Mouse (Mus musculus) layer of hippocampus, postnatal 36 days (tissue): ENCODE data around the gene Cisd3. TPM values are rescaled to one million over a fixed set of nuclear protein-coding genes. Genes with fewer than 3 reads are reported as not detected.

Experiments used
- DNase-seq, 2 experiments: peaks; one replicate each; pipeline ENCODE4 v3.0.0; 2022
- total RNA-seq, 2 experiments: library from RNA; stranded (reverse); gene quantifications; 2 replicates each; pipeline ENCODE4 v1.2.3; 2021

Cisd3 gene
- total RNA-seq, 2 experiments from 2014 or later = 52.8 to 58.2 TPM

DNA sequence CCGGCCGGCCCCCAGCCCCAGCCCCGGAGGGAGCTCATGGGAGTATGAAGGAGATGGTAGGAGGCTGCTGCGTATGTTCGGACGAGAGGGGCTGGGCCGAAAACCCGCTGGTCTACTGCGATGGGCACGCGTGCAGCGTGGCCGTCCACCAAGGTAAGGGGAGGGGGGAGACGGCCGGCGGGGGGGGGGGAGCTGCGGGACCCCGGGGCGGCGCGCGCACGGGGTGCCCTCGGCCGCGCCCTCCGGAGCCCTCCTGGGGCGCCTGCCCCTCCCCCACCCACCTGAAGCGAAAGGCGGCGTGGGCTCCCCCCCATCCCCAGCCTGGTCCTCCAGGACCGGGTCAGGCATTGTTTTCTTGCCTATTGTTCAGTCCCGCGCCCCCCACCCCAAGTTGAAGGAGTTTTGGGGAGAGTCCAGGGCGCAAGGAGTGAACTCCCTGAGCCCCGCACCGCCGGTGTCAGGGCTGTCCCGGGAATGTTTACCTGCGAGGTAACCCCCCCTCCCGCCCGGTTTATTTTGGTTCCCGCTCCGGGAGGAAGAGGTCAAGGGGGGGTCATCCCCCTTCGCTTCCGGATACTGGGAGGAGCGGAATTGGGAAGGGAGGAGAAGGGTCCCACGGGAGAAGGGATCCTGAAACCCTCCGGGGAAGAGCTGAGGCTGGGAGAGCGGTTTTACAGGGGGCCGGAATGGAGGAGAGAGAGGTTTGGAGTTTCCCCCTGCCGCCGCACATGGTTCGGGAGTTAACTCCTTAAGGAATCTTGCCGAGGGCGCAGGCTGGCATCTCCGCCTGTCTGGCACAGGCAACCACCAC is 21.9 kb upstream of the Cisd3 start:
- no peak for DNase-seq

DNA sequence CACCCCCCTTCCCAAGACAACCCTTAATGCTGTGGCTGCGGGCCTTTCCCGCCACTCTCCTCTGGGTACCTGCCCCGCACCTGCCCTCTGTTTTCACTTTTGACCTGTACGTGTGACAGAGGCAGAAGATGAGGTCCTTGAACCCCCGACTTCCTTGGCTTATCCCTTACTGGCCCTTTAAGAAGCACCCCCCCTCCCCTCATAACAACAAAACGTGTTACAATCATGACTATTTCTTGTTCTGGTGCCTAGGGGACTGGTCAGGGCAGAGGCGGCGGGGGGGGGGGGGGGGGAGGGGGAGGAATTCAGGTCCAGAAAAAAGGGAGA is 21.3 kb upstream of the Cisd3 start:
- no peak for DNase-seq

DNA sequence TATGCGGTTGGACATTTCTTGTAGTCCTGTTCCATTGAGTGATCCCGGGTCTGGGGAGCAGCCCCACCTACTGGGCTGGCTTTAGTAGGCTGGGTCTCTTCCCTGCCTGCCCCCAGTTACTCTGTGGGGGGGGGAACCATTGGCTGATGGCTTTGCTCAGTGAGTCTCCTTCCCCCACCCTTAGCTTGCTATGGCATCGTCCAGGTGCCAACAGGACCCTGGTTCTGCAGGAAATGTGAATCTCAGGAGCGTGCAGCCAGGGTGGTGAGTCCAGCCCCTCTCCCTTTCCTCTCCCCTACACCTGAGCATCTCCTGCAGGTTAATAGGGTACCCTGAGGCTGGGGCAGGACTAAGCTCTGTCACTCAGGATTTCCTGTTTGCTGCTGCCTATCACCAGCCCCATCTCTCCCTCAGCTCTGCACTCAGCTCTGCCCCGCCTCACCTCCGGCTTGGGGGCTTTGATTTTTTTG is 20.8 kb upstream of the Cisd3 start:
- DNase-seq = no peak

DNA sequence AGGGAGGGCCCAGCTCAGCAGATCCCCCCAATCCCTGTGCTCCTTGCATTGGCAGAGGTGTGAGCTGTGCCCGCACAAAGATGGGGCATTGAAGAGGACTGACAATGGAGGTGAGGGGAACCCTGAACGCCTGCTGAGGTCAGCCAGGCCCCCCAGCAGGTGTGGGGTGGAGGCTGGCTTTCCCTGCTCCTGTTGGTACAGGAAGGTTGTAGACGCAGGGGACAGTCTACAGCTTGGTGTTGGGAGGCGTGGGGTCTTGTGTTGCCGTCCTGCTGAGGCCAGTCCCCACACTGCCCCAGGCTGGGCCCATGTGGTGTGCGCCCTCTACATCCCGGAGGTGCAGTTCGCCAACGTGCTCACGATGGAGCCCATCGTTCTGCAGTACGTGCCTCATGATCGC is 20.2 kb upstream of the Cisd3 start:
- DNase-seq = no peak

DNA sequence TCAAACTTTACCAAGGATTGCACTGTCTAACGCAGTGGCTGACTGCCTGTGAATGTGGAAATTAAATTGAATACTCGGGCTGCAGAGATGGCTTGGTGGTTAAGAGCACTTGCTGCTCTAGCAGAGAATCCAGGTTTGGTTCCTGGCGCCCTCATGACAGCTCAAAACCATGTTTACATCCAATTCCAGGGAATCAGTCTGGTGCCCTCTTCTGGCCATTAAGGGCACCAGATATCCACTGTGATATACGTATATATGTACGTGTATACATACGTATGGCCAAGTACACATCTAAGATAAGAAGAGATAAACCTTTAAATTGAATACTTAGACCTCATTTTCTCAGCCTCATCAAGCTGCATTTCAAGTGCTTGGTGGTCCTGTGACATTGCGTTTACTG is 19.4 kb upstream of the Cisd3 start:
- DNase-seq = no peak

DNA sequence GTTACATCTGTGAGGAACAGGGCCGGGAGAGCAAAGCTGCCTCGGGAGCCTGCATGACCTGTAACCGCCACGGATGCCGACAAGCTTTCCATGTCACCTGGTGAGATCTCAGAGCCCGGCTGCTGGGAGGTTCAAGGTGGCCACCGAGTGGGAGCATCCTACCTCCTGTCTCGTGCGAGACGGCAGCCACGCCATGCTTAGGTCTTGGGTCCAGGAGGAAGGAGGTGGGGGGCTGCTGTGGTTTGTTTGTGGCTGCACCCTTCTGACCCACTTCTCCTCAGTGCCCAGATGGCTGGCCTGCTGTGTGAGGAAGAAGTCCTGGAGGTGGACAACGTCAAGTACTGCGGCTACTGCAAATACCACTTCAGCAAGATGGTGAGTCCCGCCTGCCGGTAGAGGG is 18.8 kb upstream of the Cisd3 start:
- no peak for DNase-seq

DNA sequence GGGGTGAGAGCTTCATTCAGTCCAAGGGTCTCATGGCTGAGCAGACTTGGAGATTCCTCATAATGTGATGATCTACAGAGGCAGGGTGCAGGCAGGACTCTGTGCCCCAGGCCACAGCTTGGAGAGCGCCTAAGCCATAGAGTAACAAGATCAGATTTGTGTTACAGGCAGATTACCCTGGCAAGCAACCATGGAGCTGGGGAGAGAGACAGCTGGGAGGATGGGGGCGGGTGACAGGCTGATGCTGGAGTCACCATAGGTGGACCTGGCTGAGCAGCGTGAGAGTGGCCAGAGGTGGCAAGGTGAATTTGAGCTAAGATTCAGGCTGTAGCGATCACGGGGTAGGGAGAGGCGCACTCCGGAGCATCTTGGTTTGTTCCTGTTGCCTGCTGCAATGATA is 17.5 kb upstream of the Cisd3 start:
- DNase-seq = no peak

DNA sequence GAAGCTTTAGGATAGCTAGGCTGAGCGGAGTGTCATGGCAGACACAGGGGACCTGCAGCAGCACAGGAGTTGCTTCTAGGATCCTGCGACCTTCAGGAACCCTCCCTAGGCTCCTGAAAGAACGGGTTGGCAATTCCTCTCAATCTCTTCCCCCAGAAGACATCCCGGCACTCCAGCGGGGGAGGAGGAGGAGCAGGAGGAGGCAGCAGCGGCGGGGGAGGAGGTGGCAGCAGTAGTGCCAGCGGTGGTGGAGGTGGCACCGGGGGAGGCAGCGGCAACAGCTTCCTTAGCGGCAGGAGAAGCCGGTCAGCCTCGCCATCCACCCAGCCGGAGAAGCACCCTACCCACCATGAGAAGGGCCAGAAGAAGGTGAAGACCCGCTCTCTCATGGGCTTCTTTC is 16.4 kb upstream of the Cisd3 start:
- no peak for DNase-seq

DNA sequence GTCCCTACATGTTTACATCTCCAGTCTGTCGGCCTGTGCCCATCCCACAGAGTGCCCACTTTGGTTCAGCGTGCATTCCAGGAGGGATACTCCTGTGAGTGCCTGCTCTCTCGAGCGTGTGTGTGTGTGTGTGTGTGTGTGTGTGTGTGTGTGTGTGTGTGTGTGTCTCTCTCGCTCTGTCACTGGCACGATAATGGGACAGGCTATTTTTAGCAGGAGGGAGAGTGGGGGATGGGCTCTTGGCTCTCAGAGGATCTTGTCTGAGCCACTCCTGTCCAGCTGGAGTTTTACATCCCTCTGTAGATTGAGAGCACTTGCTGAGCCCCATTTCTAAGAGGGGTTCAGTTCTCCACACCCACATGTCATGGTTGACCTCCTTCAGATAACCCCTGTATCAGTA is 15.8 kb upstream of the Cisd3 start:
- no peak for DNase-seq

DNA sequence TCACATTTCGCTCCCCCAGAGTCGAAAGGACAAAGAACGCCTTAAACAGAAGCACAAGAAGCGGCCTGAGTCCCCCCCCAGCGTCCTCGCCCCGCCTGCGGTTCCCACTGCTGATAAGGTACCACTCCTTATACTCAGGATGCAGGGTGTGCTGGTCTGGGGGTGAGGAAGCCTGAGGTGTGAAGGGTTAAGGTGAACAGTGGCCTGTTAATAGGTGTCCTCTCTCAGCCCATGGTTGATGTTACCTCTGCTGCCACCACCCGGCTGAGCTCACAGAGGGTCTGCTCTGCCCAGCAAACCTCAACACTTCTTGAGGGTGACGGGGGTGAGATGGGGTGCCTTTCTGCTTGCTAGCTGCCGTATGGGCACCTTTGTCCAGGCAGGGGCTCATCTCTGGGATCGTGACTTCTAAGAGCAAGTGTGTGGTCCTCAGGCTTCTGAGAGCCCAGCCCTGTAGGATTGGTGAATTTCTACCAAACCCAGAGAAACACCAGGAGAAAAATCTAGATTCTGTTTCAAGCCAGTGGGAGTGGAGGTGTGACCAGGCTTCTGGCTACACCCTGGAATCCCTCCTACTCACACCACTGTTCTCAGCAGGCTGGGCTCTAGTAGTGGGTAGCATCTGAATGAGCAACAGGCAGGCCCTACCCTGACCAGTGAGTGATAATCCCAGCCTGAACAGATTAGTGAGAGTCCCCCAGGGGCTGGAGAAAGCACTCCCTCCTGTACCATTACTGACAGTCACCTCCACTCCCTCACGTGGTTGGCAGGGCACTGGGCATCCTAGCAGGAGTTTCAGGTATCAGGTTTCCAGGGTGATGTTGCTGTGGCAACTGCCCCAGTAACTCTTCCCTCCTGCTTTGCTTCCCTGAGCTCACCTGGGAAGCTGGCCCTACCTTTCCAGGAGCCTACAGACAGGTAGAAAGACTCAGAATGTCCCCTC is 15.1 kb upstream of the Cisd3 start:
- no peak for DNase-seq

DNA sequence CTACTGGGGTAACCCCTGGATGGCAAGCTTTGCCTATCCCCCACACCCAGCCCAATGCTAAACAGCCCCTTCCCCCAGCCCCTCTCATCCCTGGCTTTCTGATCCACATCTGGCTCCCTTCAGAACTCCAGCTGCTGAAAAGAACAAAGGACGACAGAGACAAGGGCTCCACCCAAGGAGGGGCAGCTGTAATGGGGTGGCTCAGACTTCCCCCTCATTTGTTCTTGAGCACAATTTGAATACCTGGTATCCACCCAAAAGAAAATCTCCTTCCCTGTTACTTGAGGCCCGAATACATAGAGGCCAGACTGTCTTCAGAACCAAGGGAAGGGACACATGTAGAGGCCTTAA is 14.5 kb upstream of the Cisd3 start:
- DNase-seq = no peak

DNA sequence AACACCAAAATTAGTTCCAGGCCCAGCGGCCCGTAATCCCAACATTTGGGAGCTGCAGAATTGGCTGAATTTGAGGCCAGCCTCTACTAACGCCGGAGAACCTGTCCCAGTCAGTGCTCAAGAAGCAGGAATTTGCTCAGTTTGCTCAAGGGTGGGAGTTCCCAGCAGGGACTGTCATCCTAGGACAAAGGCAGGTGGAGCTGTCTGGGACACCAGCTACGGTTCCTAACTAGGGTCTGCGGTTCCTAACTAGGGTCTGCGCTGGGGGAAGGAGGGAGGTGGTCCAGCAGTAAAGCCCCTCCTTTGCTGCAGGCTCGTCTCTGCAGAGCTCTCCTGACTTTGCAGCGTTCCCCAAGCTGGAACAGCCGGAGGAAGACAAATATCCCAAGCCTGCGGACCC is 12.5 kb upstream of the Cisd3 start:
- no peak for DNase-seq

DNA sequence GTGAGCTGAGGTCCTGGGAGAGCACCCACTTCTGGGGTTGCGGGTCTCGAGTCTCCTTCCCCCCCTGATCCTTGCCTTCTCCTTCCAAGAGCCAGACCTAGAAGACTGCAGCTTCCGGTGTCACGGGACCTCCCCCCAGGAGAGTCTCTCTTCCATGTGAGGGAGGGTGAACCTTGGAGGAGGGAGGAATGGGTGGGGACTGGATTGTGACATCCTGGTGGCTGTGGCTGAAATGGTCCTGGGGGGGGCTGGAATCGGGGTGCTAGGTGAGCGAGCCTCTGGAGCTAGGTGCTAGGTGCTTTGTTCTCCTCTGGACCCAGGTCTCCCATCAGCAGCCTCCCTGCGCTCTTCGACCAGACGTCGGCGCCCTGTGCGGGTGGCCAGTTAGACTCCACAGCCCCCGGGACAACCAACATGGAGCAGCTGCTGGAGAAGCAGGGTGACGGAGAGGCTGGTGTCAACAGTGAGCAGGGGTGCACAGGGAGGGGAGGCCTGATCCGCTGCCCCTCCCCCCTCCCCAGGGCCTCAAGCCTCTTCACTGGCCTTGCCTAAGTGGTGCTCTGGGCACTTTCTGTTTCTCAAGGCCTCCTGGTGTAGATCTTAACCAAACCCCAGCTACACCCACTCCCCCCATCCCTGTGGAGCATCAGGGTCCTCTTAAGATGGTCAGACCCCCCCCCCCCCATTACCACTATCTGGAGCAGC is 9.4 kb upstream of the Cisd3 start:
- no peak for DNase-seq

DNA sequence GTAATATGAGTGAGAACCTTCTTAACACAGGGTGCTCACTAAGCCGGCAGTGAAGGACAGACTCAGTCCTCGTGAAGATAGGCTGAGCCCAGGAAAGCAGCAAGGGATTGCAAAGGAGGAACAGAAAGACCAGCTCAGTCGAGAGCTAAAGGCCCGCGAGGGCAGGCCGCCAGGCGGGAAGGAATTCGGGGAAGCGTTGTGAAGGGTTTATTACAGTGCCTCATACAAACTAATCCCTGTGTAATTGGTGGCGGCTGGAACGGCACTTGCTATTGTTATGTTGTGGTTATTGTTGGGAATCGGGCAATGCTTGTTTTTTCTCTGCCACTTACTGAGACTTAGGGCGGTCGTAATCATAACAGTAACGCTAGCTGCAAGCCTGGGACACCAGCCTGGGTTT is 8.2 kb upstream of the Cisd3 start:
- no peak for DNase-seq

DNA sequence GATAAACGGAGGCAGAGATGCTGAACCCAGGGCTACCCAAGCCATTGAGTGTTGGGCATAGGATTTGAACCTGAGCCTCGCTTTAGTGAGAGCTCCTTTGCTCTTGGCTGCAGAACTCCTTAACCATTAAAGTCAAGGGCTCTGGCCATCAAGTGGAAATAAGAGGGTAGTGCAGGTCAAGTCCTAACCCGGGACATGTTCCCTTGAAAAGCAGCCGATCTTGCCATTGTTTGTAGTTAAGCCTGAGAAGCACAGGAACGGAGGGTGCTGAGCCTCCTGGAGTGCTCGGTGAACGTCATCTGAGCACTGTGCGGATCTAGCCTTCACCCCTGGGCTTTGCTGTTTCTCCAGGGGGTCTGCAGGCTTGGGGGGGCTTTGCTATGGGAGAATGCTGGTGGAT is 7.8 kb upstream of the Cisd3 start:
- no peak for DNase-seq

DNA sequence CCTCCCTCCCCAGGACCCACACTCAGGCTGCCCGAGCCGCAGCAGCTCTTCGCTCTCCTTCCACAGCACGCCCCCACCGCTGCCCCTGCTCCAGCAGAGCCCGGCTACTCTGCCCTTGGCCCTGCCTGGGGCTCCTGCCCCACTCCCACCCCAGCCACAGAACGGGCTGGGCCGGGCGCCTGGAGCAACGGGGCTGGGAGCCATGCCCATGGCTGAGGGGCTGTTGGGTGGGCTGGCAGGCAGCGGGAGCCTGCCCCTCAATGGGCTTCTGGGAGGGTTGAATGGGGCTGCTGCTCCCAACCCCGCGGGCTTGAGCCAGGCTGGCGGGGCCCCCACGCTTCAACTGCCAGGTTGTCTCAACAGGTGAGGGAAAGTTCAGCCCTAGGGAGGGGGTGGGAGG is 7.3 kb upstream of the Cisd3 start:
- no peak for DNase-seq

DNA sequence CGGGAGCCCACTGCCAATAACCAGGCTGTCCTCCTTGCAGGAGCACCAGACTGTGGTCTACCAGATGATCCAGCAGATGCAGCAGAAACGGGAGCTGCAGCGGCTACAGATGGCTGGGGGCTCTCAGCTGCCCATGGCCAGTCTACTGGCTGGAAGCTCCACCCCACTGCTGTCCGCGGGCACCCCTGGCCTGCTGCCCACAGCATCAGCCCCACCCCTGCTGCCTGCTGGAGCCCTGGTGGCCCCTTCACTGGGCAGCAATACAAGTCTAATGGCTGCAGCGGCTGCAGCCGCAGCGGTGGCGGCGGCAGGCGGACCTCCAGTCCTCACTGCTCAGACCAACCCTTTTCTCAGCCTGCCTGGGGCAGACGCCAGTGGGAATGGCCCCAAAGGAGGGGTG is 5.2 kb upstream of the Cisd3 start:
- DNase-seq = no peak

DNA sequence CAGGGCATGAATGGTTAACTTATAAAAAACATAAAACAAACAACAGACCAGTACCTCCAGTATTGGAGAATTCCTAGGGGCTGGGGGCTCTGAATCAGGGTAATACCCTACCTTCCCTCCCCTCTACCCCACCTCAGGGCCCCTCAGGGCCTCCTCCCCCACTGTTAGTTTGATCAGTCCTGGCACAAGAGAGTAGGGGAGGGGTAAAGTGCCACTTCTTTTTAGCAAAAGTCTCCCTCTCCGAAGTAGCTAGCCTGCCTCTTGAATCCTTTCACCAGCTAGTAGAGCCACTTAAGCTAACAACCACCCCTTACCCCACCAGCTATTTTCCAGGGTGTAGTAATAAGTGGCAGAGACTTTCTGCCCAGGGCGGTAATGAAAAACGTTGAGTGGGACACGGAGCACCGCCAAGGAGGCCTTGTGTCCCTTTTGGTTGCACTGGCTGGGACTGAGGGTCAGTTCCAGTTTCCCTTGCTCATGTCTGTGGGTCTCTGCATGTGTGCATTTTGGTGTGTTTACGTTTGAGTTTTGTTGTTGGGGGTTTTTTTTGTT is 3.0 kb upstream of the Cisd3 start:
- DNase-seq = no peak

DNA sequence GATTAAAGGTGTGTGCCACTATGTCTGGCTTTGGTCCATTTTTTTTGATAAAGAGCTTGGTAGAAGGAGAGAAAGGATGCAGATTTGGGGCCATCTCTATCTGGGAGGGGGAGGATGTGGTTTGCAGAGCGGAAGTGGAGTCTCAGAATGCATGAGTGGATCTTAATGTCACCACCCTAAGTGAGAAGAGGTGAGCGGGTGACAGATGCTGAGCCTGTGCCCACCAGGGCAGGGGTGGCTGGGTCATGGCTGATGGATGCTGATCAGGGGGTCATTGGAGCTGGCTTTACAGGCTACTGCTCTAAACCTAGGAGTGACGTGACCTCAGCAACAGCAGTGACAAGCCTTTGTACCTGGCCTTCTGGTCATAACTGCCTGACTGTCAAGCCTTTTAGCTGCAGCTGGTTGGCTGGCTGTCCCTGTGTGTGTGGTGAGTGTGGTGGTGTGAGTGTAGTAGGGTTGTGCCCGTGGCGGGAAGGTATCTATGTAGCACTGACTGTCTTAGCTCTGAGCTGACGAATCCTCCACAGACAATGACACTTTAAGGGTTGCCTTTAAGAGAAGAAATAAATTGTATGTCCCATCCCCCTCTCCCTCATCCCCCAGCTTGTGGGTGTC is 1.5 kb upstream of the Cisd3 start:
- no peak for DNase-seq

DNA sequence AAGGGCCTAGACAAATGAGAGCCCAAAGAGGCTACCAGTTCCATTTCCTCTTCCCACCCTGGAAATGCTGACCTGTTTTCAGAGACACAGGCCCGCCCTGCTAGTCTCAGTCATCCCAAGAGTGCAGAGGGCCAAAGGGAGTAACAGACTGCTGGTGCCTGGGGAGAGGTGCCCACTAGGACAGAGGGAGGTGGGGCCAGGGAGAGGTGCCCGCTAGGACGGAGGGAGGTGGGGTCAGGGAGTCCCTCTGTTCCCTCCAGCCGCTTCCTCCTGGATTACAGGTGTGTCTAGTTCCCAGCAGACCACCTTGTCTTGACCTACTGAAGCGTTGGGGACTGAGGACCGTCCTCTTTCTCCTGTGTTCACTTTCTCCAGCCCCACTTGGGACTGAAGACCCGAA is 860 bp upstream of the Cisd3 start:
- no peak for DNase-seq

DNA sequence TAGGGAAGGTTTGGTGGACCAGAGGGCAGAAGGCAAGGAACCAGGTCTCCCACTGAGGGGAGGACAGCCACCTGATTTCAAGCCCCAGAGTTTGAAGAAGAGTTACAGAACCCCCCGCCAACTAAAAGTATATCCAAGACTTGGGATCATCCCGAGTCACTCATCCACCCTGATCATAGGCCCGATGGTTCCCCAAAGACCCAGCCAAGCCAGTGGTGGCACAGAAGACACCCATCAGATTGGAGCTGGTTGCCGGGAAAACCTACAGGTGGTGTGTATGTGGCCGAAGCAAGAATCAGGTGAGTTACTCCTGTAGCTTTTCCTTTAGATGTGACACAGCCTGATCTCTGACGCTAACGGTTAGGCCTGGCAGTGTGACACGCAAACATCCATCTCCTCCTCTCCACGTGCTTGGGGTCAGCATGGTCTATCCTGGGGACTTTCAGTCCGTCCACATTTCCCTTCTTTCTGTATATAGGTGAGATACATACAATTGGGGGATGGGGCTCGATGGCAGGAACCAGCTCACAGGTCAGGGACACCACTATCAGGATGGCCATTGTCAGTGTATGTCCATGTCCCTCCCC is 789 bp downstream of the Cisd3 start:
- no peak for DNase-seq

DNA sequence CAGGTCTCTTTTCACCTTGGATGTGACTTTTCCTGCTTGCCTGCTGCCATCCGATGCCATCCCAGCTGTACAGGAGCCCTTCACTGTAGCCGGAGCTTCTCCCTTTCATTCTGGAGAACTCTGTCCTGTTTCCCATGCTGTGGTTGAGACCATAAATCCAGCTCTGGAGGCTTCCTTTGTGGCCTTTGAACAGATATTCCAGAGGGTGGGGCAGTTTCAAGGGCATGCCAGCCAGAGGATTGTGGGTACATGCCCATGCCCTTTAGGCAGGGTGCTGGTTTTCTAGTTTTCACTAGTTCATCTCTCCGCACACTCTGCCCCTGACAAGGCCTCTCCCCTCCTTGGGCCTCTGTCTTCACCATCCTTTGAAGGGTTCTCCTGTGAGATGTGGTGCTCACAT is 1.4 kb downstream of the Cisd3 start:
- DNase-seq = no peak
